Mouse (Mus musculus): ENCODE measurements at regions not wholly inside any gene's neighbourhood (a gene's known extent, or its start where the extent isn't known, plus 50 kb on each side); places are given as distances from the start of the nearest gene placed in this dataset.

GRCm38 (mm10) chr2:101433141-101433895 lies 191.2 kb upstream of the Rag2 start:
- H3K36me3 ChIP-seq (ENCODE audit: control insufficient read depth, insufficient read depth): no peaks in the 10 kb centered on the region
- H3K4me2 ChIP-seq (replicated peaks; ENCODE audit: low read depth): no peak overlapping the region
- H3K27me3 ChIP-seq (replicated peaks; ENCODE audit: control insufficient read depth, insufficient read depth, low read length): no peaks in the 10 kb centered on the region
- TF ChIP-seq CTCF (IDR thresholded peaks at IDR 0.05; ENCODE audit: low read depth): no peak
- WGBS: 76% methylated on average over 8 of the region's 8 CpGs
- no peak overlapping the region for H3K9ac ChIP-seq (ENCODE audit: low read depth, low read length)
- no peak overlapping the region for H3K27ac ChIP-seq (ENCODE audit: low read depth, low read length)
- no peak overlapping the region for H3K4me3 ChIP-seq (ENCODE audit: low read depth, low read length)
- no peaks in the 10 kb centered on the region for H3K4me1 ChIP-seq (replicated peaks; ENCODE audit: control insufficient read depth, insufficient read depth, low read length)
- H3K9me3 ChIP-seq (ENCODE audit: control insufficient read depth): no peaks in the 10 kb centered on the region
- ATAC-seq: no peak

DNA sequence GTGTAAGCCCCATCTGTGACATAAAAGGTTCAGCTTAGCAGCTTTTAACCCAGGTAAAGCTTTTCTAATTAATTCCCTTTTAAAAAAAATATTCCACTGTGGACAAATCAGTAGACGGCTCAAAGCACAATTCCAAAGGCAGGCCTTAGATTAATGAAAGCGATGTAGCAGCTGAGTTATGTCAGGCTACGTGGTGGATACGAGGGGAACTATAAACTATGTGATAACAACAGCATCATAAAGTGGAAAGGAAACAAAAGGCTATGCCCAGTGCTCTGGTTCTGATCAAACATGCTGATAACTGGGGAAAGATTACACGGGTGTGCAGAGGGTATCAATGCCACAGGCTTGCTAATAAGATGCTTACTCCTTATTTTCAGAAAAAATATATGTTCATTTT lies 184.3 kb upstream of the Rag2 start:
- ATAC-seq: no peak
- Histone ChIP-seq H3K36me3 (ENCODE audit: control insufficient read depth, insufficient read depth) (no peaks in the 10 kb centered on the region), H3K27ac (ENCODE audit: low read depth, low read length) (no peak overlapping the region), H3K27me3 (replicated peaks; ENCODE audit: control insufficient read depth, insufficient read depth, low read length) (no peaks in the 10 kb centered on the region), H3K9me3 (ENCODE audit: control insufficient read depth) (no peaks in the 10 kb centered on the region), H3K4me2 (replicated peaks; ENCODE audit: low read depth) (no peak overlapping the region), H3K9ac (ENCODE audit: low read depth, low read length) (no peak overlapping the region), H3K4me3 (ENCODE audit: low read depth, low read length) (no peak overlapping the region), H3K4me1 (replicated peaks; ENCODE audit: control insufficient read depth, insufficient read depth, low read length) (no peaks in the 10 kb centered on the region)
- no peak for TF ChIP-seq CTCF (IDR thresholded peaks at IDR 0.05; ENCODE audit: low read depth)
- 32% methylated on average over 5 of the region's 5 CpGs for WGBS

- H3K36me3 ChIP-seq (ENCODE audit: control insufficient read depth, insufficient read depth): no peaks in the 10 kb centered on the region
- 82% methylated on average over 5 of the region's 5 CpGs for WGBS
- no peak overlapping the region for H3K4me3 ChIP-seq (ENCODE audit: low read depth, low read length)
- ATAC-seq: no peak
- no peaks in the 10 kb centered on the region for H3K9me3 ChIP-seq (ENCODE audit: control insufficient read depth)
- no peak for TF ChIP-seq CTCF (IDR thresholded peaks at IDR 0.05; ENCODE audit: low read depth)
- H3K9ac ChIP-seq (ENCODE audit: low read depth, low read length): no peak overlapping the region
- H3K27ac ChIP-seq (ENCODE audit: low read depth, low read length): no peak overlapping the region
- H3K27me3 ChIP-seq (replicated peaks; ENCODE audit: control insufficient read depth, insufficient read depth, low read length): no peaks in the 10 kb centered on the region
- H3K4me1 ChIP-seq (replicated peaks; ENCODE audit: control insufficient read depth, insufficient read depth, low read length): no peaks in the 10 kb centered on the region
- no peak overlapping the region for H3K4me2 ChIP-seq (replicated peaks; ENCODE audit: low read depth)
These were observed 183.4 kb upstream of the Rag2 start for GRCm38 (mm10) chr2:101441081-101441630.

- no peak overlapping the region for H3K9ac ChIP-seq (ENCODE audit: low read depth, low read length)
- no peak for TF ChIP-seq CTCF (IDR thresholded peaks at IDR 0.05; ENCODE audit: low read depth)
- H3K36me3 ChIP-seq (ENCODE audit: control insufficient read depth, insufficient read depth): no peaks in the 10 kb centered on the region
- WGBS: 74% methylated on average over 5 of the region's 5 CpGs
- no peak overlapping the region for H3K27ac ChIP-seq (ENCODE audit: low read depth, low read length)
- H3K4me1 ChIP-seq (replicated peaks; ENCODE audit: control insufficient read depth, insufficient read depth, low read length): no peaks in the 10 kb centered on the region
- H3K4me3 ChIP-seq (ENCODE audit: low read depth, low read length): no peak overlapping the region
- ATAC-seq: no peak
- H3K27me3 ChIP-seq (replicated peaks; ENCODE audit: control insufficient read depth, insufficient read depth, low read length): no peaks in the 10 kb centered on the region
- H3K9me3 ChIP-seq (ENCODE audit: control insufficient read depth): no peaks in the 10 kb centered on the region
- H3K4me2 ChIP-seq (replicated peaks; ENCODE audit: low read depth): no peak overlapping the region
These were observed 168.9 kb upstream of the Rag2 start for GRCm38 (mm10) chr2:101455591-101455990.

- H3K9ac ChIP-seq (ENCODE audit: low read depth, low read length): no peak overlapping the region
- H3K4me3 ChIP-seq (ENCODE audit: low read depth, low read length): no peak overlapping the region
- no peak overlapping the region for H3K4me2 ChIP-seq (replicated peaks; ENCODE audit: low read depth)
- H3K36me3 ChIP-seq (ENCODE audit: control insufficient read depth, insufficient read depth): no peaks in the 10 kb centered on the region
- no peaks in the 10 kb centered on the region for H3K4me1 ChIP-seq (replicated peaks; ENCODE audit: control insufficient read depth, insufficient read depth, low read length)
- WGBS: 93% methylated on average over 1 of the region's 1 CpGs
- ATAC-seq: no peak
- H3K27me3 ChIP-seq (replicated peaks; ENCODE audit: control insufficient read depth, insufficient read depth, low read length): no peaks in the 10 kb centered on the region
- H3K9me3 ChIP-seq (ENCODE audit: control insufficient read depth): no peaks in the 10 kb centered on the region
- no peak overlapping the region for H3K27ac ChIP-seq (ENCODE audit: low read depth, low read length)
- TF ChIP-seq CTCF (IDR thresholded peaks at IDR 0.05; ENCODE audit: low read depth): no peak
These were observed 165.6 kb upstream of the Rag2 start for GRCm38 (mm10) chr2:101458959-101459358.

DNA sequence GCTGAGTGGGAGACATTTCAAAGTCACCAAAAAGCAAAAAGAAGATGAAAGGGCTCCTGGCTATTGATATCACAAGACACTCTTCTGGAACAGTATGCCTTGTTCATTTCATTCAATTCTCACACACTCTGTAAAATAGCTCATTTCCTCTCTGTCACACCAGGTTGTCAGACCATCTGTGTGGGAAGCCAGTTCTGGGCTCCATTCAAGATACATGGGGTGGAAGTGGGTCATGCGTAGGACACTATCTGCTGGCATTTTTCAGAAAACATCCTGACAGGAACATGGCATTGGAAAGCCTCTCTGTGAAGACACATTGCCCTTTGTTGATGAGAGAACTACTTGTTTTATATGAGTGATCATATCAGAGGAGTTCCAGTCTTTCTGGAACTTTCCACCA lies 162.1 kb upstream of the Rag2 start:
- no peak for ATAC-seq
- Histone ChIP-seq H3K36me3 (ENCODE audit: control insufficient read depth, insufficient read depth) (no peaks in the 10 kb centered on the region), H3K4me2 (replicated peaks; ENCODE audit: low read depth) (no peak overlapping the region), H3K9me3 (ENCODE audit: control insufficient read depth) (no peaks in the 10 kb centered on the region), H3K4me1 (replicated peaks; ENCODE audit: control insufficient read depth, insufficient read depth, low read length) (no peaks in the 10 kb centered on the region), H3K9ac (ENCODE audit: low read depth, low read length) (no peak overlapping the region), H3K27me3 (replicated peaks; ENCODE audit: control insufficient read depth, insufficient read depth, low read length) (no peaks in the 10 kb centered on the region), H3K27ac (ENCODE audit: low read depth, low read length) (no peak overlapping the region), H3K4me3 (ENCODE audit: low read depth, low read length) (no peak overlapping the region)
- 91% methylated on average over 1 of the region's 1 CpGs for WGBS
- TF ChIP-seq CTCF (IDR thresholded peaks at IDR 0.05; ENCODE audit: low read depth): no peak
